Mouse (Mus musculus) CH12.LX (cell line): ENCODE measurements around the gene Tm7sf3. TPM values are rescaled to one million over a fixed set of nuclear protein-coding genes. Genes with fewer than 3 reads are reported as not detected.
A peak's percentile ranks its signal among the peaks of the same experiment; 100 is the strongest.

ENCODE experiments used
- DNase-seq: peaks from one replicate; pipeline ENCODE4 v3.0.0-alpha.2; 2013; ENCODE audit errors: extremely low read depth
- H3K27ac ChIP-seq: 2 replicates; pipeline ENCODE4 v1.5.1; 2012; ENCODE audit warnings: low read depth, mild to moderate bottlenecking, control low read depth, moderate library complexity; ENCODE audit not compliant: insufficient read depth
- H3K27me3 ChIP-seq: replicated peaks from 2 replicates; pipeline ENCODE3; 2012; ENCODE audit warnings: inconsistent platforms
- H3K36me3 ChIP-seq, 2 experiments: replicated peaks in 1 of 2; 2 replicates each; pipeline versions ENCODE3 to v1.6.1; 2012; ENCODE audit warnings: inconsistent platforms in 1 of 2, low read length in 1 of 2, mild to moderate bottlenecking in 1 of 2, mixed read lengths in 1 of 2, moderate library complexity in 1 of 2; ENCODE audit not compliant: control insufficient read depth in 1 of 2, insufficient read depth in 1 of 2
- H3K4me1 ChIP-seq, 2 experiments: 2 replicates each; pipeline ENCODE4 v1.6.1; 2012; ENCODE audit warnings: inconsistent platforms in 1 of 2, moderate library complexity in 1 of 2; ENCODE audit not compliant: insufficient read depth in 2 of 2, control insufficient read depth in 1 of 2
- H3K4me2 ChIP-seq: 2 replicates; pipeline ENCODE4 v1.6.1; 2012; ENCODE audit warnings: low read depth, mild to moderate bottlenecking, control low read depth; ENCODE audit not compliant: poor library complexity, insufficient read depth, severe bottlenecking
- H3K4me3 ChIP-seq, 3 experiments: fragments of 150-350 bp in 1 of 3; sonication (generic) in 1 of 3; replicated peaks in 1 of 3; 2 replicates each; pipeline versions ENCODE3 to v1.5.1; 2011 to 2012; ENCODE audit warnings: low read depth in 2 of 3, low read length in 2 of 3, mild to moderate bottlenecking in 2 of 3, moderate library complexity in 2 of 3, control low read depth in 1 of 3, improper control_type of control experiment in 1 of 3, inconsistent platforms in 1 of 3, mixed read lengths in 1 of 3; ENCODE audit not compliant: poor library complexity in 1 of 3
- H3K79me2 ChIP-seq: replicated peaks from 2 replicates; pipeline ENCODE4 v1.6.1; 2012; ENCODE audit warnings: mild to moderate bottlenecking, moderate library complexity; ENCODE audit not compliant: control insufficient read depth, poor library complexity, insufficient read depth, severe bottlenecking; ENCODE audit errors: extremely low read depth
- H3K9ac ChIP-seq: 2 replicates; pipeline ENCODE4 v1.6.1; 2012; ENCODE audit warnings: low read depth, mild to moderate bottlenecking, control low read depth, moderate library complexity; ENCODE audit not compliant: insufficient read depth
- H3K9me3 ChIP-seq: replicated peaks from 2 replicates; pipeline ENCODE3; 2012; ENCODE audit warnings: low read length, inconsistent platforms, mixed read lengths
- BHLHE40 ChIP-seq: IDR thresholded peaks from 2 replicates; pipeline ENCODE4 v1.6.1; 2011; ENCODE audit warnings: mild to moderate bottlenecking, low read depth, low read length, improper control_type of control experiment
- CHD1 ChIP-seq: IDR thresholded peaks from 2 replicates; pipeline ENCODE4 v1.6.1; 2012; ENCODE audit warnings: low read depth, low read length, improper control_type of control experiment, inconsistent platforms
- CHD2 ChIP-seq: IDR thresholded peaks from 2 replicates; pipeline ENCODE4 v1.6.1; 2011; ENCODE audit warnings: low read length, improper control_type of control experiment
- CTCF ChIP-seq, 2 experiments: IDR thresholded peaks in 1 of 2; conservative IDR thresholded peaks in 1 of 2; 2 replicates each; pipeline ENCODE4 v1.5.1; 2011 to 2012; ENCODE audit warnings: low read depth in 2 of 2, low read length in 2 of 2, improper control_type of control experiment in 1 of 2, inconsistent platforms in 1 of 2, mild to moderate bottlenecking in 1 of 2, moderate library complexity in 1 of 2
- EP300 ChIP-seq: IDR thresholded peaks from 2 replicates; pipeline ENCODE4 v1.6.1; 2011; ENCODE audit warnings: low read length, improper control_type of control experiment
- ETS1 ChIP-seq: conservative IDR thresholded peaks from 2 replicates; pipeline ENCODE4 v1.6.1; 2012; ENCODE audit warnings: low read depth, mild to moderate bottlenecking, inconsistent platforms, low read length, improper control_type of control experiment, moderate library complexity
- HCFC1 ChIP-seq: IDR thresholded peaks from 2 replicates; pipeline ENCODE4 v1.6.1; 2012; ENCODE audit warnings: low read depth, mild to moderate bottlenecking, inconsistent platforms, low read length, improper control_type of control experiment
- KAT2A ChIP-seq: IDR thresholded peaks from 2 replicates; pipeline ENCODE4 v1.6.1; 2012; ENCODE audit warnings: low read length, improper control_type of control experiment, inconsistent platforms; ENCODE audit not compliant: insufficient replicate concordance
- MAFK ChIP-seq: IDR thresholded peaks from 2 replicates; pipeline ENCODE4 v1.6.1; 2011; ENCODE audit warnings: low read length, improper control_type of control experiment; ENCODE audit not compliant: insufficient replicate concordance
- MAX ChIP-seq: IDR thresholded peaks from 2 replicates; pipeline ENCODE4 v1.6.1; 2011; ENCODE audit warnings: low read length, improper control_type of control experiment
- MAZ ChIP-seq: IDR thresholded peaks from 2 replicates; pipeline ENCODE4 v1.6.1; 2012; ENCODE audit warnings: low read depth, mild to moderate bottlenecking, inconsistent platforms, low read length, improper control_type of control experiment, moderate library complexity
- MEF2A ChIP-seq: IDR thresholded peaks from 2 replicates; pipeline ENCODE4 v1.6.1; 2014; ENCODE audit warnings: low read depth, mild to moderate bottlenecking, inconsistent platforms, low read length, improper control_type of control experiment, borderline replicate concordance
- MXI1 ChIP-seq: IDR thresholded peaks from 2 replicates; pipeline ENCODE4 v1.6.1; 2011; ENCODE audit warnings: mild to moderate bottlenecking, low read depth, low read length, improper control_type of control experiment
- NELFE ChIP-seq: IDR thresholded peaks from 2 replicates; pipeline ENCODE4 v1.6.1; 2011; ENCODE audit warnings: low read depth, low read length, improper control_type of control experiment
- NRF1 ChIP-seq: IDR thresholded peaks from 2 replicates; pipeline ENCODE4 v1.6.1; 2014; ENCODE audit warnings: low read depth, mild to moderate bottlenecking, inconsistent platforms, low read length, improper control_type of control experiment, moderate library complexity
- POLR2A ChIP-seq: IDR thresholded peaks from 2 replicates; pipeline ENCODE4 v1.6.1; 2011; ENCODE audit warnings: low read depth, mild to moderate bottlenecking, improper control_type of control experiment, low read length
- RAD21 ChIP-seq: IDR thresholded peaks from 2 replicates; pipeline ENCODE4 v1.6.1; 2011; ENCODE audit warnings: low read depth, mild to moderate bottlenecking, low read length, improper control_type of control experiment, moderate library complexity
- RCOR1 ChIP-seq: conservative IDR thresholded peaks from 2 replicates; pipeline ENCODE4 v1.6.1; 2012; ENCODE audit warnings: low read depth, mild to moderate bottlenecking, inconsistent platforms, low read length, improper control_type of control experiment
- SIN3A ChIP-seq: IDR thresholded peaks from 2 replicates; pipeline ENCODE4 v1.6.1; 2012; ENCODE audit warnings: low read length, improper control_type of control experiment, inconsistent platforms
- SMC3 ChIP-seq: IDR thresholded peaks from 2 replicates; pipeline ENCODE4 v1.6.1; 2011; ENCODE audit warnings: low read depth, low read length, improper control_type of control experiment
- TBP ChIP-seq: conservative IDR thresholded peaks from 2 replicates; pipeline ENCODE4 v1.6.1; 2011; ENCODE audit warnings: low read depth, low read length, improper control_type of control experiment
- USF1 ChIP-seq: IDR thresholded peaks from 2 replicates; pipeline ENCODE4 v1.6.1; 2014; ENCODE audit warnings: low read depth, mild to moderate bottlenecking, inconsistent platforms, low read length, improper control_type of control experiment
- USF2 ChIP-seq: conservative IDR thresholded peaks from 2 replicates; pipeline ENCODE4 v1.6.1; 2011; ENCODE audit warnings: low read depth, low read length, improper control_type of control experiment
- ZMIZ1 ChIP-seq: IDR thresholded peaks from 2 replicates; pipeline ENCODE4 v1.6.1; 2012; ENCODE audit warnings: low read depth, mild to moderate bottlenecking, inconsistent platforms, low read length, improper control_type of control experiment
- ZNF384 ChIP-seq: IDR thresholded peaks from 2 replicates; pipeline ENCODE4 v1.6.1; 2012; ENCODE audit warnings: low read depth, low read length, improper control_type of control experiment, inconsistent platforms
- dilution Hi-C: fragments of 300-500 bp; cut with MboI; formaldehyde crosslinking; loops from 2 replicates; pipeline ENCODE4 v1.14.3; 2020; ENCODE audit warnings: low sequenced_read_pairs; ENCODE audit not compliant: extremely low pct_unique_long_range_greater_than_20kb, extremely low pct_ligation_motif_present
- in situ Hi-C: fragments of 300-500 bp; cut with MboI; formaldehyde crosslinking; loops from 3 replicates; pipeline ENCODE4 v1.14.3; 2019; ENCODE audit warnings: low sequenced_read_pairs, low pct_ligation_motif_present, low pct_unique_long_range_greater_than_20kb, mixed read lengths
- polyA plus RNA-seq: library from polyadenylated mRNA; unstranded; fragments of >175 nt; gene quantifications from 2 replicates; pipeline ENCODE4 v1.2.1, GENCODE M21; 2012; ENCODE audit warnings: low read depth; ENCODE audit not compliant: insufficient read length
- total RNA-seq, 2 experiments: library from RNA; depleted of rRNA; stranded (reverse); fragments of 300-350 nt in 1 of 2; fragments of >200 nt in 1 of 2; gene quantifications; 2 replicates each; pipeline ENCODE4 v1.2.3; 2012 to 2014

The Tm7sf3 gene
- total and polyA plus RNA-seq, 3 experiments = 11.4 to 23.9 (median 13.4) TPM

GRCm38 (mm10) chr6:146662679-146663078 is 20.1 kb upstream of the Tm7sf3 start:
- H3K27me3 ChIP-seq = no peaks in the 10 kb centered on the region
- H3K4me1 ChIP-seq = peaks cover 2 to 18% of the 10 kb centered on the region in 2 experiments; a peak in 3 of 4 replicates
- H3K4me3 ChIP-seq = no peak overlapping the region
- no peak for TF ChIP-seq EP300
- TF ChIP-seq CTCF (conservative IDR thresholded peaks at IDR 0.05 in 1 of 2, IDR thresholded peaks at IDR 0.05 in 1 of 2; ENCODE audit: low read depth in 2 of 2, low read length in 2 of 2) = peak; percentile 92 to 96
- TF ChIP-seq SMC3 = peak; percentile 89
- no peak for TF ChIP-seq KAT2A
- TF ChIP-seq MXI1 = no peak
- TF ChIP-seq MAFK = no peak
- TF ChIP-seq NRF1 = no peak
- no peak for TF ChIP-seq TBP
- peak; percentile 90 for TF ChIP-seq RAD21
- TF ChIP-seq CHD2 = no peak
- TF ChIP-seq BHLHE40 = no peak
- TF ChIP-seq MAZ = no peak
- TF ChIP-seq NELFE = no peak
- TF ChIP-seq SIN3A = no peak
- TF ChIP-seq ZMIZ1 = no peak
- no peak for TF ChIP-seq CHD1
- no peak for TF ChIP-seq USF1
- no peak for TF ChIP-seq POLR2A
- no peak for TF ChIP-seq RCOR1
- no peak for TF ChIP-seq HCFC1
- TF ChIP-seq MEF2A = no peak
- TF ChIP-seq ETS1 = no peak
- no peak for TF ChIP-seq USF2
- TF ChIP-seq MAX = no peak
- peak; percentile 25; the same call in 1 of the 2 replicates for TF ChIP-seq ZNF384
- in situ Hi-C loops = loop anchor here (25.0 kb wide), 1 partner anchor 325 kb away; no protein-coding TSS in a partner anchor
- H3K4me2 ChIP-seq = no peak overlapping the region
- DNase-seq = peak; percentile 60
- dilution Hi-C loops = no loop called here
- H3K27ac ChIP-seq = no peak overlapping the region
- H3K9ac ChIP-seq = no peak overlapping the region
- H3K9me3 ChIP-seq = no peaks in the 10 kb centered on the region
- H3K36me3 ChIP-seq = no peaks in the 10 kb centered on the region
- H3K79me2 ChIP-seq = no peaks in the 10 kb centered on the region
